Mouse (Mus musculus): ENCODE data around the gene Rassf6.

Rassf6 gene

DNA sequence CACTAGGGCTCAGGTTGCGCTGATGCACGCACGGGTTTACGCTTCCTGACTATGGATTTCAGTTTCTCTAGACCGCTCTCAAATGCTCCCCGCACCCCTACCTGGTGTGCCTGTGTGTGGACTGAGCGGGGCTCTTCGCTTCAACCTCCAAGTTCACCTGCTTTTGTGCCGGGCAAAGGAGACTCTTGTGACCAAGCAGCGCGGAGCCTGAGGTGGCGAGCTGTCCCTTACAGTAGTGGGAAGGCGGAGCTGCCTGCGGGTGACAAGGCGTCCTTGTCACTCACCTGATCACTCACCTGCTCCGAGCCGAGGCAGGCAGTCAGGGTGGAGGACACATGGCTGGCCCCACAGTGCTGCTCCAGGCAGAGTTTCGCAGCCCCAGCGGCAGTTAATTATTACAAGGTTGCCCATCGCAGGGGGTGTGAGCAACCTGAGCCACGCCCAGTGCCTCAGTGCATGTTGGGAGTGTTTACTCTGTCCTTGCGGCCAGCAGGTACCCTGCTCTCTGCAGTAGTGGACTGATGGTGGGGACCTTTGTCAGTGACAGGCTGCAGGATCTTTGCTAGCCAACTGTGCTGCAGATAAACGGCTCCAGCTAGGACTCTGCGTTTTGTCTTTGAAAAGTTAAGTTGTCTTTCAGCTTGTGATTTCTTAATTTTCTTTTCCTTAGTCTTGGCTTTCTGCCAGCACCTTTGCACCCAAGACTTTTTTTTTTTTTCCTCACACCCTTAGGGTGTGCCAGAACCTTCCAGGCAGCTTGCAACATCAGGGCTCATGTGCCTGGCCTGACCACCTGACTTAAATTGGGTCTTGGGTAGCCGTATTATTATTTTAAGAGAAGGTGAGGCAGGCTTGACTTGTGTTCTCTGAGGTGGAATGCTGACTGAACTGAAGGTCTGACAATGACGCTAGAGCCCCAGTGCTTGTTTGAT is at the start of gene Rassf6:
Gene Rassf6, minus strand, starts transcription at position 372 of the 932 bp plus-strand sequence.
- DNase-seq (ENCODE audit: low spot score) = peak; percentile 58

DNA sequence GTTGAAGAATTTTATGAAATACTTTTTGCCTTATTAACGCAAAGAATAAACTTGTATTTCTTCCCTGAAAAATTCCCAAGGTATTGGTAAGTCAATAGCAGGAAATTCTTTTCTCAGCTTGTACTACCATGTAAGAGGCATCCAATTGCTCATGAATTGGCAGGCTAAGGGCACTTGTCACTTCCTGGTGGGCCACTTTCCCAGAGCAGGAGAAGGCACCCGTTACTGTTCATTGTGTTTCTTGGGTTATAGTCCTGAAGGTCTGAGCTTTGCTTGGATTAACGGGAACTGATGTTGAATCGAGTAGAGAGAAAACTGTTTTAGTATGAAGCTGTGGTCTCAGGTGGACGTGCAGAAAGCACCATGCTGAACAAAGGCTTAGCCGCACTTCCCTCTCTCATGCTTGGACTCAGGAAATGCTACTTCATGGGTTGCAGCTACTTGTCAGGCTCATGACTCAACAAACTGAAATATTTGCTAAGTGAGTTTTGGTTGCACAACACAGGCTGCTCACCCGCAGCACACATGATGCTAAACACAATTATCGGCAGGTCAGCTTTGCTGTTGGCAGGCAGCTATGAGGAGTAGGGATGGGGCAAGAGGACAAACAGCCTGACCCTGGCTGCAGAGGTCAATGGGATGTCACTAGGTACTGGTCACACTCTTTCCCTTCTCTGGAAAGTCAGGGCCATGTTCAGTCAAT is 49.1 kb upstream of the Rassf6 start:
- no peak for DNase-seq (ENCODE audit: low spot score)

DNA sequence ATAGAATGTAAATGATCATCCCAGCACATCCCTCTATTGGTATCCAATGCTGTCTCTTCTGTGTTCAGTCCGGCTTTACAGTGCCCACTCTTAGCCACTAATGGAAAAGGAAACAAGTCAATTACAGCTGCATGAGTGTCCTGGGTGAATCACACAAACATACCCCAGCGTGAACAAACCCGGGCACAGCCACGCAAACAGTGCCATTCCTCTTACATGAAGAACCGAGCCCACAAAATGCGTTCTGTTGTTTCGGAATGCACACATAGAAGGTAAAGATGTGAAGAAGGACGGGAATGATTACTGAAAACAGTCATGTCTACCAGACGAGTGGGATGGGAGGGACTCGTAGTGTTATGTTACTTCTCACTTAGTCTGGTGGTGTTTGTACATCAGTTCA is 47.5 kb upstream of the Rassf6 start:
- no peak for DNase-seq (ENCODE audit: low spot score)

GRCm38 (mm10) chr5:90684994-90685393 is 44.5 kb upstream of the Rassf6 start:
- no peak for DNase-seq (ENCODE audit: low spot score)

DNA sequence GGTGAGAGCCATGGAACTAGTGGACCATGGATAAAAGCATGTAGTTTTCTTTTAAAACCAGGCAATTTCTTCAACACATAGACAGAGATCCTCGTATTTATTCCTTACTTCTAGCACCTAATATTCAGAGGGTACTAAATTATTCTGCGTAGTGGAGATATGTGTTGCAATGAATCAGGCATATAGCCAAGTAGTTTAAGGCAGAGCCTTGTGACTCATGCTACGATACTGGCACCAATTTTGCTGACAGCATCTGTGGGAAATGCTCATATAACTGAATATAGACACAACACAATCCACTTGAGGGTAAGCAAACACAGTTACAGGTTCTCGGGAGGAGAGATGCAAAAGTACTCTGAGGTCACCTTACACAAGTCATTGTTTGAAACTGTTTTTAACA is 41.4 kb upstream of the Rassf6 start:
- no peak for DNase-seq (ENCODE audit: low spot score)

DNA sequence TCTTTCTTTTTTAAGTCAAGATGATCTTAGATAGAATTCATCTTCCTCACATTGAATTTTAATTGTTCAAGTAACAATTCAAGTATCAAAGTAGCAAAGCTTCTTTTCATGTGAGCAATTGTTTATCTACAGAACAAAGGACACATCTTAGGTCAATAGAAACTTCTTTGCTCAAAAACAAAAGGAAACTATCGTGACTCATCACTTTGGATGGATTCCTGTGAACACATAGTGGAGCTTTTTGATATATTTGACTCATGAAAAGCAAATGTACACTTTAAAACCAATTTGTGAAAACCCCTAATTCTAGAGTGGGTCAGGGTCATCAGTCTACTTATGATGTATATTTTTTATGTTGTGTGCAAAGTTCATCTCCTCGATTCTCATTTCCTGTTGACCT is 37.1 kb upstream of the Rassf6 start:
- DNase-seq (ENCODE audit: low spot score) = no peak

GRCm38 (mm10) chr5:90661852-90662251 is 21.4 kb upstream of the Rassf6 start:
- DNase-seq (ENCODE audit: low spot score) = no peak

DNA sequence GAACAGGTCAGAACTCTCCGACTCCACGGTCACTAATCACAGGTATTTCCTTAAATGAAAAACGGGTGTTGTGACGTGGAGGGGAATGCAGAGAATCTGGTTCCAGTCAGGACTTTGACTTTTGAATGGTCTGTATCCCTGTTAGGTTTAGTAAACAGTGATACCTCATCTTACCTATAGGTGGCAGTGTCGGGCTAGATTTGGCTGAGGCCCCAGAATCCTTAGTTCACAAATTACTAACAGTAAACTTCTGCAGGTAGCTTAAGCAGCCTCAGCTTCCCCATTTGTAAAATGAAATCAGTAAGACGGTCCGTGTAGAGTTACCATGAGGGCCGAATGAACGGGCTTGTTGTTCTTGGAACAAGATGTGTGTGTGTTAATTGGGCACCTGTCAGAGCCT is 21.0 kb upstream of the Rassf6 start:
- peak; percentile 70 for DNase-seq (ENCODE audit: low spot score)

GRCm38 (mm10) chr5:90660411-90660810 is 20.0 kb upstream of the Rassf6 start:
- no peak for DNase-seq (ENCODE audit: low spot score)

DNA sequence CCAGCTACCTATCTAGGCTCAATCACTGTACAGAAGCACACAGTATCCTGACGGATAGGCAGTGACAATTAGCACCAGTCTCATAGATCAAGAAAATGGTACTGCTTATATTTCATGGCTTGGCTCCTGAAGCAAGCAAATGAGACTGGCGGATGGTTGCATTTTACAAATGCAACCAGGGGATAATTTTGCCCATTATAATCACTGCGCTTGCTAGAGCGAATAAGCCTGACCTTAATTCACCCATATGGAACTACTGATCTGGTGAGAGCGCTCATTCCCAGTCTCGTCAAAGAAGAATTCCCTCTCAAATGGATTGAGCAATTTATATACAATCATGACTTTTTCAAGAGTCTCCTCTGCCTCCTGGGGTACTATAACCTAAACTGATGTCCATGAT is 16.2 kb upstream of the Rassf6 start:
- DNase-seq (ENCODE audit: low spot score) = no peak

GRCm38 (mm10) chr5:90655891-90656290 is 15.4 kb upstream of the Rassf6 start:
- DNase-seq (ENCODE audit: low spot score) = no peak

- DNase-seq (ENCODE audit: low spot score) = no peak
Measured at GRCm38 (mm10) chr5:90654798-90655197, 14.3 kb upstream of the Rassf6 start.

DNA sequence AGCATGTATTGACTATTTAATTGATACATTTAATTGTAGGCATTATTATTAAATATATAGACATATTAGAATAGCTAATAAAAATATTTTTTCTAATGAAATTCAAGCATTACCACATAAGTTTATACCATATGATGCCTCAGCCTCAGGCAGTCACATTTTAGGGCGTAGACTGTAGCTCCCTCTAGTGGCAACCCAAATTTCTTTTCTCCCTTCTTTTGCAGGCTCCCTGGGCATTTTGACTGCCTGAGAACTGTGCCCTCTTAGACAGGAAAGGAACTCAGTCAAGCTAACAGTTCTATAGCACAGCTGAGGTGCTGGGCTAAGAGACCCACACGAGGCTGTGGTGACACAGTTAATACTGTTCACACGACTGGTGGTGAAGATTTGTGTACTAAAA is 12.3 kb upstream of the Rassf6 start:
- DNase-seq (ENCODE audit: low spot score) = peak; percentile 76

- no peak for DNase-seq (ENCODE audit: low spot score)
Measured at GRCm38 (mm10) chr5:90650466-90651150, 10.2 kb upstream of the Rassf6 start.

- no peak for DNase-seq (ENCODE audit: low spot score)
Measured at GRCm38 (mm10) chr5:90647473-90647872, 7.0 kb upstream of the Rassf6 start.

- DNase-seq (ENCODE audit: low spot score) = no peak
Measured at GRCm38 (mm10) chr5:90646398-90646797, 5.9 kb upstream of the Rassf6 start.

- no peak for DNase-seq (ENCODE audit: low spot score)
Measured at GRCm38 (mm10) chr5:90645579-90645978, 5.1 kb upstream of the Rassf6 start.

DNA sequence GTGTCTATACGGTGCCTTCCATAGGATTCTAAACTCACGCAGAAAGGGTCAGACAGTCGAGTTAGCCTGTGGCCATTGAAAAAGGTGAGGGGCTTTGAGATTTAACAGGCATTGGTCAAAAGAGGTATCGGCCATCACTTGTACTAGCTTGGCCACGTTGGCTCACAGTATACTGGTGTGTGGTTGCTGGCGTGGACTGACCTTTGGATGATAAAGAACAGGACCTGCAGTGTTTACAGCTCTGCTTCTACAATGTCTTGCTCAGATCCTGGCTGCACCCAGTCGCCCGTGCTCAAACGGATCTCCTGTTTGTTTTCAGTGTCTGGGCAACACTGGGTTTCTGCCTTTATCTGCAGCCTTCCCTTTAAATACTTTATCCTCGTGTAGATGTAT is 757 bp upstream of the Rassf6 start:
- no peak for DNase-seq (ENCODE audit: low spot score)

DNA sequence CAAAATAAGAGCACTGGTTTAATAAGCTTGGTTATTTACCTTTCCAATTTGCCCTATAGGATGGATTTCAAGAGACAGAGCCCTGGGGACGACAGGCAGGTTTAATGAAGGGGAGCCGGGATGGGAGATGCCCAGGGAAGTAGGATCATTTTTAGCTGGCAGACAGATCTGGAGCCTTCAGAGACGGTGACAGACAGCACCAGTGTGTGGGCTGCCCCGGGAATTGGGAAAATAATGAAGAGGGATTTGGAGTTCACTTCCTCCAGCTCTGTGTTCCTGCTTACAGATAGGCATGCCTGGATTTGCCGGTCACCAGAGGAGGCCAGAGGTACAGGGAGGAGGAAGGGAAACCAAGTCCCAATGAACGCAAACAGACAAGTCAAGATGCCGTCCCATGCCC is 5.6 kb downstream of the Rassf6 start:
- no peak for DNase-seq (ENCODE audit: low spot score)

DNA sequence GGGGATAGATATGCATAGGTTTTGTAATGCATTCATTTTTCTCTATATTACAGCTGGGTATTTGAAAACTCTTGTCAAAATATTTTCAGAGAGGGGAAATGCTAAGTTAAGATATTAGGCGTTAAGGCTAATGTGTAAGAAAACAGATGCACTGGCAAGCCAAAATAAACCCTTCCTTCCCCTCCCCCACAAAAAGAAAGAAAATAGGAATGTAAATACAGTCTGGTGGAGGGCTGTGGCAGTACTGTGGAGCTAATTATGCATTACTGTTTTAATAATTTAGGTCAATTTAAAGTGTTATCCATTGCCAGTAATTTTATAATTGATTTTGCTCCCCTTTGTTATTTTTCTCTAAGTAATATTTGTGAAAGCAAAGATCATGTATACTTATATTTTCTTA is 11.9 kb downstream of the Rassf6 start:
- no peak for DNase-seq (ENCODE audit: low spot score)

- DNase-seq (ENCODE audit: low spot score) = no peak
Measured at GRCm38 (mm10) chr5:90628011-90628410, 12.4 kb downstream of the Rassf6 start.

- no peak for DNase-seq (ENCODE audit: low spot score)
Measured at GRCm38 (mm10) chr5:90627423-90627822, 13.0 kb downstream of the Rassf6 start.
